Mouse (Mus musculus): Measurements from ENCODE around the gene Per3.

DNA sequence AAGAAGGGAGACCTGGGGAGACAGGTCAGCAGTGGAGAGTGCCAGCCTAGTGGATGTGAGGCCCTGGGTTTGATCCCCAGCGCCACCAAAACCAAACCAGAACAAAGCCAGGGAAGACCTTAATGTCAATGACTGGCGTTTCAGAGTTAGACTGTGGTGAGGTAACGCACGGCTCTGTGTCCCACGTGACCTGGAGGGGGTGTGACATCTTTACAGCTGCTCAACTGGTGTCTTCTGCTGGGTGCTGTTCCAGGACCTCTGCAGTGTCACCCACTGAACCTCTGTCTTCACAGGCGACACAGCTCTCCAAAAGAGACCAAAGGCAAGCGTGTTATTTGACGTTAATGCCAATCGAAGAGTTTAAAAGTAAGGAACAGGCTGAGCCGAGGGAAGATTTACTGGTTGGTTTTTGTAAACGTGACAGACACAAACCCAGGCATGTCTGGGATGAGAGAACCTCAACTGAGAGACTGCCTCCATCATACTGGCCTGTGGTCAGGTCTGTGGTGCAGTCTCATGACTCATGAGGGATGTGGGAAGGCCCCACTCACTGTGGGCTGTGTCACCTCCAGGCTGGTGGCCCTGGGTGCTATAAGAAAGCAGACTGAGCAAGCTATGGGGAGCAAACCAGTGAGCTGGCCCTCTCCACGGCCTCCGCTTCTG is 38.7 kb downstream of the Per3 start:
- TF ChIP-seq GATA1 (IDR thresholded peaks at IDR 0.05; ENCODE audit: low read length) = no peak
- TF ChIP-seq TAL1 (IDR thresholded peaks at IDR 0.05; ENCODE audit: low read length) = no peak
